Mouse (Mus musculus): Measurements from ENCODE around the gene Nelfa. TPM values are rescaled to one million over a fixed set of nuclear protein-coding genes. Genes with fewer than 3 reads are reported as not detected.

Gene Nelfa
- total and polyA plus RNA-seq, 3 experiments: 20.6 to 41.2 (median 23.9) TPM

- Histone ChIP-seq H3K9ac (ENCODE audit: insufficient read depth, low read depth) (no peak overlapping the region), H3K27ac (ENCODE audit: insufficient read depth, low read depth) (no peak overlapping the region), H3K4me3 (replicated peaks in 1 of 3; ENCODE audit: low read depth in 2 of 3, low read length in 2 of 3, poor library complexity in 1 of 3) (no peak overlapping the region), H3K27me3 (replicated peaks) (no peaks in the 10 kb centered on the region), H3K4me2 (ENCODE audit: insufficient read depth, low read depth, poor library complexity, severe bottlenecking) (no peak overlapping the region), H3K79me2 (replicated peaks; ENCODE audit: control insufficient read depth, extremely low read depth, insufficient read depth, poor library complexity, severe bottlenecking) (no peaks in the 10 kb centered on the region), H3K9me3 (replicated peaks; ENCODE audit: low read length) (no peaks in the 10 kb centered on the region), H3K4me1 (ENCODE audit: control insufficient read depth in 1 of 2, insufficient read depth in 2 of 2) (no peaks in the 10 kb centered on the region), H3K36me3 (replicated peaks in 1 of 2; ENCODE audit: control insufficient read depth in 1 of 2, insufficient read depth in 1 of 2, low read length in 1 of 2) (peaks cover 82 to 97% of the 10 kb centered on the region in 2 experiments)
- DNase-seq (ENCODE audit: extremely low read depth): no peak
- dilution Hi-C loops (cut with MboI; ENCODE audit: extremely low pct_ligation_motif_present, extremely low pct_unique_long_range_greater_than_20kb, low sequenced_read_pairs) (no loop called here), in situ Hi-C loops (cut with MboI; ENCODE audit: low pct_ligation_motif_present, low pct_unique_long_range_greater_than_20kb, low sequenced_read_pairs) (no loop called here)
- TF ChIP-seq JUN (IDR thresholded peaks at IDR 0.05; ENCODE audit: insufficient read depth, low read depth, low read length): no peak
- TF ChIP-seq MAFK (IDR thresholded peaks at IDR 0.05; ENCODE audit: insufficient replicate concordance, low read length): no peak
- no peak for TF ChIP-seq ZNF384 (IDR thresholded peaks at IDR 0.05; ENCODE audit: low read depth, low read length)
- no peak for TF ChIP-seq USF2 (conservative IDR thresholded peaks at IDR 0.05; ENCODE audit: low read depth, low read length)
- TF ChIP-seq KAT2A (IDR thresholded peaks at IDR 0.05; ENCODE audit: insufficient replicate concordance, low read length): no peak
- TF ChIP-seq CHD1 (IDR thresholded peaks at IDR 0.05; ENCODE audit: low read depth, low read length): no peak
Measured at GRCm38 (mm10) chr5:33895116-33895515, 41.1 kb downstream of the Nelfa start.

- Histone ChIP-seq H3K9me3 (replicated peaks; ENCODE audit: low read length) (no peaks in the 10 kb centered on the region), H3K9ac (ENCODE audit: insufficient read depth, low read depth) (no peak overlapping the region), H3K4me3 (replicated peaks in 1 of 3; ENCODE audit: low read depth in 2 of 3, low read length in 2 of 3, poor library complexity in 1 of 3) (no peak overlapping the region), H3K4me2 (ENCODE audit: insufficient read depth, low read depth, poor library complexity, severe bottlenecking) (no peak overlapping the region), H3K27me3 (replicated peaks) (no peaks in the 10 kb centered on the region), H3K79me2 (replicated peaks; ENCODE audit: control insufficient read depth, extremely low read depth, insufficient read depth, poor library complexity, severe bottlenecking) (no peaks in the 10 kb centered on the region), H3K36me3 (replicated peaks in 1 of 2; ENCODE audit: control insufficient read depth in 1 of 2, insufficient read depth in 1 of 2, low read length in 1 of 2) (peaks cover 73 to 94% of the 10 kb centered on the region in 2 experiments), H3K4me1 (ENCODE audit: control insufficient read depth in 1 of 2, insufficient read depth in 2 of 2) (no peaks in the 10 kb centered on the region), H3K27ac (ENCODE audit: insufficient read depth, low read depth) (no peak overlapping the region)
- TF ChIP-seq IRF4 (IDR thresholded peaks at IDR 0.05; ENCODE audit: low read depth, low read length): no peak
- dilution Hi-C loops (cut with MboI; ENCODE audit: extremely low pct_ligation_motif_present, extremely low pct_unique_long_range_greater_than_20kb, low sequenced_read_pairs): no loop called here
- DNase-seq (ENCODE audit: extremely low read depth): no peak
- in situ Hi-C loops (cut with MboI; ENCODE audit: low pct_ligation_motif_present, low pct_unique_long_range_greater_than_20kb, low sequenced_read_pairs): no loop called here
Measured at GRCm38 (mm10) chr5:33893406-33893805, 42.8 kb downstream of the Nelfa start.

- dilution Hi-C loops (cut with MboI; ENCODE audit: extremely low pct_ligation_motif_present, extremely low pct_unique_long_range_greater_than_20kb, low sequenced_read_pairs): no loop called here
- no peaks in the 10 kb centered on the region for H3K27me3 ChIP-seq (replicated peaks)
- H3K9me3 ChIP-seq (replicated peaks; ENCODE audit: low read length): no peaks in the 10 kb centered on the region
- in situ Hi-C loops (cut with MboI; ENCODE audit: low pct_ligation_motif_present, low pct_unique_long_range_greater_than_20kb, low sequenced_read_pairs): no loop called here
- no peak overlapping the region for H3K9ac ChIP-seq (ENCODE audit: insufficient read depth, low read depth)
- no peak overlapping the region for H3K4me2 ChIP-seq (ENCODE audit: insufficient read depth, low read depth, poor library complexity, severe bottlenecking)
- no peak overlapping the region for H3K4me3 ChIP-seq (replicated peaks in 1 of 3; ENCODE audit: low read depth in 2 of 3, low read length in 2 of 3, poor library complexity in 1 of 3)
- peaks cover 66 to 92% of the 10 kb centered on the region in 2 experiments for H3K36me3 ChIP-seq (replicated peaks in 1 of 2; ENCODE audit: control insufficient read depth in 1 of 2, insufficient read depth in 1 of 2, low read length in 1 of 2)
- no peak for TF ChIP-seq POLR2A (IDR thresholded peaks at IDR 0.05; ENCODE audit: low read depth, low read length)
- no peak for TF ChIP-seq MXI1 (IDR thresholded peaks at IDR 0.05; ENCODE audit: low read depth, low read length)
- no peak for TF ChIP-seq ZNF384 (IDR thresholded peaks at IDR 0.05; ENCODE audit: low read depth, low read length)
- peak; percentile 93 for TF ChIP-seq MAFK (IDR thresholded peaks at IDR 0.05; ENCODE audit: insufficient replicate concordance, low read length)
- TF ChIP-seq POLR2AphosphoS2 (IDR thresholded peaks at IDR 0.05; ENCODE audit: low read depth, low read length): no peak
- no peak for TF ChIP-seq TBP (conservative IDR thresholded peaks at IDR 0.05; ENCODE audit: low read depth, low read length)
- no peak for TF ChIP-seq JUND (conservative IDR thresholded peaks at IDR 0.05; ENCODE audit: low read depth, low read length)
- H3K79me2 ChIP-seq (replicated peaks; ENCODE audit: control insufficient read depth, extremely low read depth, insufficient read depth, poor library complexity, severe bottlenecking): no peaks in the 10 kb centered on the region
- H3K27ac ChIP-seq (ENCODE audit: insufficient read depth, low read depth): no peak overlapping the region
- H3K4me1 ChIP-seq (ENCODE audit: control insufficient read depth in 1 of 2, insufficient read depth in 2 of 2): no peaks in the 10 kb centered on the region
- no peak for DNase-seq (ENCODE audit: extremely low read depth)
Measured at GRCm38 (mm10) chr5:33881118-33881517, 55.1 kb downstream of the Nelfa start.
